Mouse (Mus musculus): ENCODE measurements around the gene Cpxm2. TPM values are rescaled to one million over a fixed set of nuclear protein-coding genes. Genes with fewer than 3 reads are reported as not detected.

The Cpxm2 gene
- polyA plus RNA-seq, 1 experiment, result 5.8 TPM

DNA sequence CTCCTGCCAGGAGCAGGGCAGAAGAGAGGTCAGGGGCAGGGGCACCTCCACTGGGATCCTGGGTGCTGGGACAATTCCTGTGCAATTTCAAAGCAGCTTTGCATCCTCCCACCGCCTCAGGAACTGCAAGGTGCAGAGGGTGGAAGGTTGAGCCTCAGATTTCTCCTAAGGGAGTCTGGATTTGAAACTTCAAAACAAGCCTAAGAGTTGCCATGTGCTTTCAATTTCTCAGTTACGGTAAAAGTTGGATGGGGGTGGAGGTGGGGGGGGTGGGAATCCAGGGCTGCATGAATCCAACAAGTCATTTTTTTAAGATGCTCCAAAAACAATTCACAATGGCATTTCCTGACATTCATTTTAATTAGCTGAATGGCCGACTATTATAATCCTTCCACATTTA, 32.9 kb upstream of the Cpxm2 start:
- Histone ChIP-seq H3K36me3 (ENCODE audit: control insufficient read depth, insufficient read depth, low read length) (no peaks in the 10 kb centered on the region), H3K4me3 (ENCODE audit: extremely low read depth, insufficient read depth, insufficient read length) (no peak overlapping the region), H3K27ac (ENCODE audit: insufficient read depth, low read length) (no peak overlapping the region), H3K27me3 (ENCODE audit: control insufficient read depth, insufficient read depth, low read length) (no peaks in the 10 kb centered on the region), H3K4me1 (ENCODE audit: control insufficient read depth, insufficient read depth, insufficient read length) (no peaks in the 10 kb centered on the region)
- TF ChIP-seq CTCF (IDR thresholded peaks at IDR 0.05; ENCODE audit: extremely low read depth, insufficient read depth, insufficient read length, insufficient replicate concordance), result no peak
- TF ChIP-seq POLR2A (IDR thresholded peaks at IDR 0.05; ENCODE audit: low read depth, low read length), result no peak
- no peak for DNase-seq (ENCODE audit: low read depth in 1 of 2, low spot score in 2 of 2)
- 63% methylated on average over 3 of the region's 3 CpGs for WGBS

DNA sequence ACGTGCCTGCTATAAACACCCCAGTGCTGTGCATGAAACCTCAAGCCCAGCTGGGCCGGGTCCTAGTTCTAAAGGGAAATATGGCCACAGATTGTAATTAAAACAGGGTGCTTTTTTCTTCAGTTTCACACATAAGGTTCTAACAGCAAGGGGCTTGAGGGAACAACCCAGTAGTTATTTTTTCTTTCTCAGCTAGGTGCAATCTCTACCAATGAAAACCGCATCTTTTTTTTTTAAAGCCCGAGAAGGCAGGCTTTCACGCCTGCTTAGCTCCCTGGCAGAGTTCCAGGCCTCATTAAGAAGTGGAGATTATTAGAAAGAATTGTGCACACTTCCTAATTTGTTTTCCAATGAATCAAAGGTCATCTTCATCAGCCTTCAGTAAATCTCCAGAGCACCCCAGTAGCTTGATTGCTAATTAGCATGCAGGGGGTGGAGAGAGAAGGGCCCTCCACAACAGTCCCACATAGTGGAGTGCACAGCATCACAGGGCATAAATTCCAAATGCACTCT, 29.4 kb upstream of the Cpxm2 start:
- 66% methylated on average over 5 of the region's 5 CpGs for WGBS
- no peak for DNase-seq (ENCODE audit: low read depth in 1 of 2, low spot score in 2 of 2)
- TF ChIP-seq POLR2A (IDR thresholded peaks at IDR 0.05; ENCODE audit: low read depth, low read length), result no peak
- TF ChIP-seq CTCF (IDR thresholded peaks at IDR 0.05; ENCODE audit: extremely low read depth, insufficient read depth, insufficient read length, insufficient replicate concordance), result no peak
- Histone ChIP-seq H3K4me1 (ENCODE audit: control insufficient read depth, insufficient read depth, insufficient read length) (no peaks in the 10 kb centered on the region), H3K4me3 (ENCODE audit: extremely low read depth, insufficient read depth, insufficient read length) (no peak overlapping the region), H3K27me3 (ENCODE audit: control insufficient read depth, insufficient read depth, low read length) (no peaks in the 10 kb centered on the region), H3K27ac (ENCODE audit: insufficient read depth, low read length) (no peak overlapping the region), H3K36me3 (ENCODE audit: control insufficient read depth, insufficient read depth, low read length) (no peaks in the 10 kb centered on the region)

DNA sequence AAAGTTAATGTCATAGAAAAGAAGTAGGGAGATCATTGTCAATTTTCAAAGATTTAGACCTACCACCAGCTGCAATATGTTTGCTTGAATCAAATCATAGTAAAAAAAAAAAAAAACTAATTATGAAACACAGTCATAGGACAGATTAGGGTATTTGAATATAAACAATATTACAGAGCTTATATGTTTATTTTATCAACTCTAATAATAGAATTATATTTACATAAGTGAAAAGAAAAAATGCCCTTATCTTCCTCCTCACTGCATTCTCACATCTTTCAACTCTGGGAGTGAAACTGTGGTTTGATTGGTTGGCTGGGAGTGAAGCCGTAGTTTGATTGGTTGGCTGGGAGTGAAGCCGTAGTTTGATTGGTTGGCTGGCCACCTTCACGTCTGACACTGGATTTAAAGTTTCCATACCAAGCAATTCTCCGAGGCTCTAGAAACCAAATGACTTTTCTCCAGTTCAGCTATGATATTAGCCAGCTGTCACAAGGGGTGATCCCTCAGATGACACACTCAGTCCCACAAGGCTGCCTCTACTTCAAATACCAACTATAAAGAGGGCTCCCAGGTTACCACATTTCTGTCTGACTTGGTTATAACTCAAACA, 27.2 kb upstream of the Cpxm2 start:
- TF ChIP-seq CTCF (IDR thresholded peaks at IDR 0.05; ENCODE audit: extremely low read depth, insufficient read depth, insufficient read length, insufficient replicate concordance), result no peak
- no peak for TF ChIP-seq POLR2A (IDR thresholded peaks at IDR 0.05; ENCODE audit: low read depth, low read length)
- H3K4me1 ChIP-seq (ENCODE audit: control insufficient read depth, insufficient read depth, insufficient read length), result no peaks in the 10 kb centered on the region
- no peak overlapping the region for H3K27ac ChIP-seq (ENCODE audit: insufficient read depth, low read length)
- H3K27me3 ChIP-seq (ENCODE audit: control insufficient read depth, insufficient read depth, low read length), result no peaks in the 10 kb centered on the region
- H3K4me3 ChIP-seq (ENCODE audit: extremely low read depth, insufficient read depth, insufficient read length), result no peak overlapping the region
- no peaks in the 10 kb centered on the region for H3K36me3 ChIP-seq (ENCODE audit: control insufficient read depth, insufficient read depth, low read length)
- 93% methylated on average over 4 of the region's 4 CpGs for WGBS
- no peak for DNase-seq (ENCODE audit: low read depth in 1 of 2, low spot score in 2 of 2)

GRCm38 (mm10) chr7:132181042-132181441, 26.5 kb upstream of the Cpxm2 start:
- DNase-seq (ENCODE audit: low read depth in 1 of 2, low spot score in 2 of 2), result no peak
- Histone ChIP-seq H3K4me3 (ENCODE audit: extremely low read depth, insufficient read depth, insufficient read length) (no peak overlapping the region), H3K4me1 (ENCODE audit: control insufficient read depth, insufficient read depth, insufficient read length) (no peaks in the 10 kb centered on the region), H3K27ac (ENCODE audit: insufficient read depth, low read length) (no peak overlapping the region), H3K36me3 (ENCODE audit: control insufficient read depth, insufficient read depth, low read length) (no peaks in the 10 kb centered on the region), H3K27me3 (ENCODE audit: control insufficient read depth, insufficient read depth, low read length) (no peaks in the 10 kb centered on the region)
- TF ChIP-seq POLR2A (IDR thresholded peaks at IDR 0.05; ENCODE audit: low read depth, low read length) (no peak), CTCF (IDR thresholded peaks at IDR 0.05; ENCODE audit: extremely low read depth, insufficient read depth, insufficient read length, insufficient replicate concordance) (no peak)
- 89% methylated on average over 3 of the region's 3 CpGs for WGBS

GRCm38 (mm10) chr7:132179049-132179448, 24.5 kb upstream of the Cpxm2 start:
- Histone ChIP-seq H3K36me3 (ENCODE audit: control insufficient read depth, insufficient read depth, low read length) (no peaks in the 10 kb centered on the region), H3K27ac (ENCODE audit: insufficient read depth, low read length) (no peak overlapping the region), H3K4me1 (ENCODE audit: control insufficient read depth, insufficient read depth, insufficient read length) (no peaks in the 10 kb centered on the region), H3K27me3 (ENCODE audit: control insufficient read depth, insufficient read depth, low read length) (no peaks in the 10 kb centered on the region), H3K4me3 (ENCODE audit: extremely low read depth, insufficient read depth, insufficient read length) (no peak overlapping the region)
- no peak for TF ChIP-seq CTCF (IDR thresholded peaks at IDR 0.05; ENCODE audit: extremely low read depth, insufficient read depth, insufficient read length, insufficient replicate concordance)
- TF ChIP-seq POLR2A (IDR thresholded peaks at IDR 0.05; ENCODE audit: low read depth, low read length), result no peak
- DNase-seq (ENCODE audit: low read depth in 1 of 2, low spot score in 2 of 2), result no peak
- 50% methylated on average over 1 of the region's 1 CpGs for WGBS

GRCm38 (mm10) chr7:132174787-132175186, 20.2 kb upstream of the Cpxm2 start:
- WGBS, result 88% methylated on average over 5 of the region's 5 CpGs
- H3K27me3 ChIP-seq (ENCODE audit: control insufficient read depth, insufficient read depth, low read length), result no peaks in the 10 kb centered on the region
- H3K4me3 ChIP-seq (ENCODE audit: extremely low read depth, insufficient read depth, insufficient read length), result no peak overlapping the region
- no peak overlapping the region for H3K27ac ChIP-seq (ENCODE audit: insufficient read depth, low read length)
- H3K36me3 ChIP-seq (ENCODE audit: control insufficient read depth, insufficient read depth, low read length), result no peaks in the 10 kb centered on the region
- TF ChIP-seq CTCF (IDR thresholded peaks at IDR 0.05; ENCODE audit: extremely low read depth, insufficient read depth, insufficient read length, insufficient replicate concordance) (no peak), POLR2A (IDR thresholded peaks at IDR 0.05; ENCODE audit: low read depth, low read length) (no peak)
- H3K4me1 ChIP-seq (ENCODE audit: control insufficient read depth, insufficient read depth, insufficient read length), result no peaks in the 10 kb centered on the region
- no peak for DNase-seq (ENCODE audit: low read depth in 1 of 2, low spot score in 2 of 2)

GRCm38 (mm10) chr7:132174296-132174695, 19.8 kb upstream of the Cpxm2 start:
- no peaks in the 10 kb centered on the region for H3K36me3 ChIP-seq (ENCODE audit: control insufficient read depth, insufficient read depth, low read length)
- H3K27ac ChIP-seq (ENCODE audit: insufficient read depth, low read length), result no peak overlapping the region
- no peak for DNase-seq (ENCODE audit: low read depth in 1 of 2, low spot score in 2 of 2)
- 65% methylated on average over 2 of the region's 2 CpGs for WGBS
- H3K4me1 ChIP-seq (ENCODE audit: control insufficient read depth, insufficient read depth, insufficient read length), result no peaks in the 10 kb centered on the region
- no peaks in the 10 kb centered on the region for H3K27me3 ChIP-seq (ENCODE audit: control insufficient read depth, insufficient read depth, low read length)
- TF ChIP-seq POLR2A (IDR thresholded peaks at IDR 0.05; ENCODE audit: low read depth, low read length) (no peak), CTCF (IDR thresholded peaks at IDR 0.05; ENCODE audit: extremely low read depth, insufficient read depth, insufficient read length, insufficient replicate concordance) (no peak)
- no peak overlapping the region for H3K4me3 ChIP-seq (ENCODE audit: extremely low read depth, insufficient read depth, insufficient read length)

All from spleen, adult 2 months (tissue).